Mouse (Mus musculus): ENCODE results near the gene Vmn2r93. TPM values are rescaled to one million over a fixed set of nuclear protein-coding genes. Genes with fewer than 3 reads are reported as not detected.

Gene Vmn2r93
- polyA plus RNA-seq (2012): not detected in 2 replicates

- no peaks in the 10 kb centered on the region for H3K27me3 ChIP-seq (ENCODE audit: control insufficient read depth)
- TF ChIP-seq TAL1 (IDR thresholded peaks at IDR 0.05; ENCODE audit: low read length): no peak
- no peak for TF ChIP-seq GATA1 (IDR thresholded peaks at IDR 0.05; ENCODE audit: low read length)
- H3K9me3 ChIP-seq (ENCODE audit: control insufficient read depth, low read length): no peaks in the 10 kb centered on the region
- H3K4me1 ChIP-seq (ENCODE audit: control insufficient read depth): no peaks in the 10 kb centered on the region
- no peak within 1 kb of the TSS for H3K4me3 ChIP-seq (replicated peaks)
- no peaks in the 10 kb centered on the region for H3K36me3 ChIP-seq (ENCODE audit: control insufficient read depth)
Observed at GRCm38 (mm10) chr17:18297799-18298198, at the start of gene Vmn2r93. TSS of gene Vmn2r93 (plus strand) at chr17:18298099.

GRCm38 (mm10) chr17:18277656-18278055 is 20.2 kb upstream of the Vmn2r93 start, which contains the start of gene Vmn2r94:
TSS of gene Vmn2r94 (minus strand) at chr17:18277756.
- Histone ChIP-seq H3K4me3 (replicated peaks) (no peak within 1 kb of the TSS), H3K36me3 (ENCODE audit: control insufficient read depth) (no peaks in the 10 kb centered on the region), H3K27me3 (ENCODE audit: control insufficient read depth) (no peaks in the 10 kb centered on the region), H3K9me3 (ENCODE audit: control insufficient read depth, low read length) (no peaks in the 10 kb centered on the region), H3K4me1 (ENCODE audit: control insufficient read depth) (no peaks in the 10 kb centered on the region)
- TF ChIP-seq TAL1 (IDR thresholded peaks at IDR 0.05; ENCODE audit: low read length): no peak
- no peak for TF ChIP-seq GATA1 (IDR thresholded peaks at IDR 0.05; ENCODE audit: low read length)

- Histone ChIP-seq H3K27me3 (ENCODE audit: control insufficient read depth) (no peaks in the 10 kb centered on the region), H3K9me3 (ENCODE audit: control insufficient read depth, low read length) (no peaks in the 10 kb centered on the region), H3K36me3 (ENCODE audit: control insufficient read depth) (no peaks in the 10 kb centered on the region), H3K4me1 (ENCODE audit: control insufficient read depth) (no peaks in the 10 kb centered on the region), H3K4me3 (replicated peaks) (no peak overlapping the region)
- TF ChIP-seq GATA1 (IDR thresholded peaks at IDR 0.05; ENCODE audit: low read length) (no peak), TAL1 (IDR thresholded peaks at IDR 0.05; ENCODE audit: low read length) (no peak)
Observed at GRCm38 (mm10) chr17:18323031-18323430, 25.1 kb downstream of the Vmn2r93 start.

GRCm38 (mm10) chr17:18360007-18360406 is 62.1 kb downstream of the Vmn2r93 start:
- Histone ChIP-seq H3K27me3 (ENCODE audit: control insufficient read depth) (no peaks in the 10 kb centered on the region), H3K9me3 (ENCODE audit: control insufficient read depth, low read length) (peaks cover 3% of the 10 kb centered on the region), H3K36me3 (ENCODE audit: control insufficient read depth) (no peaks in the 10 kb centered on the region), H3K4me3 (replicated peaks) (no peak overlapping the region), H3K4me1 (ENCODE audit: control insufficient read depth) (no peaks in the 10 kb centered on the region)
- no peak for TF ChIP-seq GATA1 (IDR thresholded peaks at IDR 0.05; ENCODE audit: low read length)

GRCm38 (mm10) chr17:18360602-18361001 is 62.7 kb downstream of the Vmn2r93 start:
- TF ChIP-seq TAL1 (IDR thresholded peaks at IDR 0.05; ENCODE audit: low read length) (no peak), GATA1 (IDR thresholded peaks at IDR 0.05; ENCODE audit: low read length) (no peak)

More at GRCm38 (mm10) chr17:18360602-18361001, 62.7 kb downstream of the Vmn2r93 start:
- Histone ChIP-seq H3K4me3 (replicated peaks) (no peak overlapping the region), H3K4me1 (ENCODE audit: control insufficient read depth) (no peaks in the 10 kb centered on the region), H3K36me3 (ENCODE audit: control insufficient read depth) (no peaks in the 10 kb centered on the region), H3K9me3 (ENCODE audit: control insufficient read depth, low read length) (peaks cover 5% of the 10 kb centered on the region), H3K27me3 (ENCODE audit: control insufficient read depth) (no peaks in the 10 kb centered on the region)

Other genes starting within 250 kb of the Vmn2r93 start
- not detected in 2 replicates for gene Vmn2r124, start 248.7 kb upstream of the Vmn2r93 start, polyA plus RNA-seq (2012)
- gene Vmn2r91, start 213.1 kb upstream of the Vmn2r93 start, polyA plus RNA-seq (2012): 0.04 TPM in 1 of 2 replicates, not detected in the other
- not detected in 2 replicates for gene Vmn2r92, start 146.2 kb upstream of the Vmn2r93 start, polyA plus RNA-seq (2012)
- 0.02 TPM in 1 of 2 replicates, not detected in the other for gene Vmn2r94, start 20.3 kb upstream of the Vmn2r93 start, polyA plus RNA-seq (2012)
- gene Vmn2r95, start 126.0 kb downstream of the Vmn2r93 start, polyA plus RNA-seq (2012): not detected in 2 replicates

All from erythroblast, embryonic 14.5 days (primary cell).